Mouse (Mus musculus) telencephalon, adult 2 months (tissue): ENCODE data around the gene 1700024P04Rik.
"Not testable (repeated sequence)": the region's sequence is repeated elsewhere in the genome, so short reads cannot be mapped to it uniquely, and the experiment has no call there.

Experiments
- DNase-seq: peaks from one replicate; pipeline ENCODE4 v3.0.0-alpha.2; 2011; ENCODE audit warnings: low read depth, low spot score

1700024P04Rik gene

DNA sequence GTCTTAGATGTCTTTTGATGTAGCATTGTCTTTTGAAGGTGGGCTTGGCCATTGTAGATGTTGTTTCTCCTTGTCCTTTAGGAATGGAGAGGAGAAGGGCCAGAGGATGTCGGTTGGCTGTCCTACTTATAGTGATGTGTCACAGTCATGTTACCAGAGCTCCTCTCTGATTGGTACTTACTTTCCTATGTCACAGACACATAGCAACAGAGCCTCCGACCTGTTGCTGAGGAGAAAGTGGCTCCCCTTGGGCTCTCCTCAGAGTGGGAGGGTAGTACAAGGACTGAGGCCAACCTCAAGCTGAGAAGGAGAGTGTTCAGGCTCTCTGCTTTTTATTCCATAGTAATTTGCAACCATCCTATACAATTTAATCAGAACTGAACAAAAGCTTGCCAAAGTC is at the start of gene 1700024P04Rik:
Gene 1700024P04Rik (minus strand): TSS at position 101 of the 400 bp plus-strand sequence.
- DNase-seq: no peak

DNA sequence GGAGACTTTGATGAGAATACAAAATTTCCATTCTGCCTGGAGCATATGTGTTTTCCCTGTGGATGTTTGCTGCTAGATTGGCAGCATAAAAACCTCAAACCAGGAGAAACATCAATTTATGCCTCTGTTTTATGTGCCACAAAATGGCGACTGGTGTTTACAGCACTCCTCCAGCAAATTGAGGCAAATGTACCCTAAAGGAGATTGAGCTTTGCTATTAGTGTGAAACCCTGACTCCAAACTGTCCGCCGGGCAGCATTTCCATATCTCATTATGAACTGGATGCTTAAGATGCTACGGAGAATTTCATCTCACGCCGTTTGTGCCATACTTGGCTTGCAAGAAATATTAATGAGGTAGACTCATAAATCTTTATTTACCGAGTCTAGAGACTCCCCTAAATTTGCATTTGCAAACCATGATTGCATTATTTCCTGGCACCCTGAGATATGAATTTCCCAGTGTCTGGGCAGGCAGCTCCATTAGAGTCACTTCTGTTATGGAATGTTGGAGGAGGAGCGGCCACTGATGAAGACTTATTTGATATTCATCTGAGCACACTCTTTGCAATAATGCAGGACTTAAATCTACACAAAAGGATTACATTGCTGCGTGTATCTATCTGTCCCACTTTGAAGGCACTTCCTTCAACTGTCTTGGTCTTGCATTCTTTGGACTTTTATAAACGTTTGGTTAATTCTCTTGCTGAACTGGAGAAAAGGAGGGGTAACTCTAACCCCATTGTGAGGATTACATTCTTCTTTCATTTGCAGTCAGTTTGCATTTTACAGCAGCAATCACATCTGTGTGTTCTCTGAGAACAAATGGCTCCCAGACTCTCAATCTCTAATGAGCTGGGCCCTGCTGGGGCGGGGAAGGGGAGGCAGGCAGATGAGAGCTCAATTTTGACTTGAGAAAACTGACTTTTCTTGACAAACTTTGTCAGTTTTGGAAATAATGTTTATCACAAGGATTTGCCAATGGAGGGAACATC is 47.2 kb upstream of the 1700024P04Rik start:
- no peak for DNase-seq

DNA sequence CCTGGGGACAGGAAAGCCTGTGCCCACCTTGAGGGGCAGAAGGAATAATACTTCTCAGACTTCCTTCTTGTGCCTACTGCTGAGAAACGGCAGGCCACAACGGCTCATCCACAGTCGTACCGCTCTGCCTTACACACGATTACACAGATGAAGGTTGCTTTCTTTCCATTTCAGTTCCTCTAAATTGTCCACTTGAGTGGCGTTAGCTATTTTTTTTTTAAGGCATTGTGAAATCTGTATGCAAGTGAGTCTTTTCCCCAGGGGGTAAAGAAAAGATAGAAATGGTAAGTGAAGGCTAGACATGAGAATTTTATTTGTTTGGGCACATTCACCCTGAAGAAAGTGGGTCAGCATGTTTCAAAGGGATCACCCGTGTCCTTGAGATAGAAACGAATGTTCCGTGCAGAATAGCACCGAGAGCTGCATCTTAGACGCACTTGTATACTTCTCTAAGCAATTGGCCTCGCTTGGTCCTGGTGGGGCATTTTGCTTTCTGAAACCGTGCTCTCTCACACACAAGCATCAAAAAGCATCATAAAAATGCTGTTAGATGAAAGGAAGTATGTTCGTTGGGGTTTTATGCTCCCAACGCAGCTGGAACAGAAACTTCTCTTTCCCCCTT is 46.3 kb upstream of the 1700024P04Rik start:
- DNase-seq: no peak

DNA sequence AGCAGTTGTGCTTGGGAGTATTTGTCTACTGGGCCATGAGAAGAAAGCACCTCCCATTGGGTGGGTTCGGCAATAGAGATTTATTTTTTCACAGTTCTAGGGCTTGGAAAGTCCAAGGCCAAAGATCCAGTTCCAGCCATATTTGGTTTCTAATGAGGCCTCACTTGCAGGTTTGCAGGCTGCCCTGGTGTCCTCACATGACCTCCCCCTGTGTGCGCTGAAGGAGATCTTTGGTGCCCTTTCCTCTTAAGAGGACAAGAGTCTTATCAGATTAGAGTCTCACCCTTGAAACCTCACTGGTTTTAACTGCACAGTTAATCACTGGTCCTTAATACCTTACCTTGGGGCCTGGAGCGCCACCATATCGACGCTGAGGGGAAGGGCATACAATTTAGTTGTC is 40.9 kb upstream of the 1700024P04Rik start:
- DNase-seq: no peak

DNA sequence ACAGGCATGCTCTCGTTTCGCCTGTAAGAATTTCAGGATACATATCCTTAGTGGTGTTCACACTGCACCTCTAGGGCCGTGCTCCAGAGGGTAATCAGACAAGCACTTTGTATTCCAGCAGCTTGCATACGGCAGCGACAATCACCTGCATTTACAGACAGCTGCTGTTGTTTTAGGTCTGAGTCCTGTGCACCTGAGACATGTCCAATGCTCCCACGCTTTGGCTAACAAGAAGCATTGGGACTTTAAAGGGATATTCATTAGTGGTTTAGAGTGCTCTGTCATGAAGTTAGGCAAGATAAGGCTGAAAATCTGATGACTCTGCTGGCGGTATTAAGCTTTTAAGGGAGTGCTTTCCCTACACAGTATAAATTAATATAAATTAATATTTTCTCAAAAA is 37.7 kb upstream of the 1700024P04Rik start:
- no peak for DNase-seq

DNA sequence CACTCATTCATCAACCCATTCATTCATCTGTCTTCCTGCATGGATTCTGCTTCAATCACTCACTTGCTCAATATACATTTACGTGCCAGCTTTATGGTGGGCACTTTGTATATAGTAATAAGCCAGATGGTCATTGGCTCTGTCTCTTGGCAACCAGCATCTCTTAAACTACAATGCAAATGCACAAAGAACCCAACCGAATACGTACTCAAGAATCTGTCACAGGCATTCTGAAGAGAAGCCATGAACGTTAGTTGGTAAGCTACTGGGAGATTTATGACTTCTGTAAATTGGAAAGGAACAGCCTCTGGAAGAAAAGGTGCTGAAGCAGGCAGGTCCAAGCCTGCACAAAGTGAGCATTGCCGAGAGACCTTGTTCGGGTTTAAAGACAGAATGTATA is 36.8 kb upstream of the 1700024P04Rik start:
- DNase-seq: no peak

DNA sequence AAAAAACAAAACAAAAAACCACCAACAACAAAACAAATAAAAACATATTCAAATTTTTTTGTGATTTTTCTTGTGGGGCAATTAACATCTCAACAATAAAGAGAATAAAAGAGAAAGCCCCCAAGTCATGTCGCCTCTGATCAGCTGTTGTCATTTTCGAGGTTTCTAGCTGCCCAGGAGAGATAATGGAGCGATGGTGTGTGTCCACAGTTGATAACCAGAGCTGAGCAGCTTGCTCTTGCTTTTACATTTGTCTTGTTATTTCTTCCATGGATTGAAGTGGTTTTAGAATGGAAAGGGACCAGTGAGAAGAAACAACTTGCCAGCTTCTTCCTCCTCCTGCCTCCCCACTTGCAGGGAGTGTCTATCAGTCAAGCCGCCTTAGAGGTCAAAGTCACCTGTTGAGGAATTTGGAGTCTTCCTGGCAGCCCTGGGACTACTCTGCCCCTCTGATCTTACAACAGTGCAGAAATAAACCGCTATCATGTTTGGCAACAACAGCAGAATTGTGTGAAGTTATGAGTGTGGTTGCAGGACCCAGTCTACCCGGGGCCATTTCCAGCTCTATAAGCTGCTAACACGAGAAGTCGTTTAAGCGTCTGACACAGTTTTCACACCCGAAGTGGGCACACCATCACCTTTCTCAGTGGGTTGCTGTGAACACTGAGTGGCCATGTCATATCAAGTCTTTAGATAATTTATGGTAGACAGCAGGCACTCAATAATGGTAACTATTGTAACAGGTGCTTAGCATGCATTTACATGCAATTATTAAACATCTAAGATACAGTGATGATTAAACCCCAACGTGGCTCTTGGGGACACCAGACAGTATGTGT is 35.7 kb upstream of the 1700024P04Rik start:
- DNase-seq: no peak

DNA sequence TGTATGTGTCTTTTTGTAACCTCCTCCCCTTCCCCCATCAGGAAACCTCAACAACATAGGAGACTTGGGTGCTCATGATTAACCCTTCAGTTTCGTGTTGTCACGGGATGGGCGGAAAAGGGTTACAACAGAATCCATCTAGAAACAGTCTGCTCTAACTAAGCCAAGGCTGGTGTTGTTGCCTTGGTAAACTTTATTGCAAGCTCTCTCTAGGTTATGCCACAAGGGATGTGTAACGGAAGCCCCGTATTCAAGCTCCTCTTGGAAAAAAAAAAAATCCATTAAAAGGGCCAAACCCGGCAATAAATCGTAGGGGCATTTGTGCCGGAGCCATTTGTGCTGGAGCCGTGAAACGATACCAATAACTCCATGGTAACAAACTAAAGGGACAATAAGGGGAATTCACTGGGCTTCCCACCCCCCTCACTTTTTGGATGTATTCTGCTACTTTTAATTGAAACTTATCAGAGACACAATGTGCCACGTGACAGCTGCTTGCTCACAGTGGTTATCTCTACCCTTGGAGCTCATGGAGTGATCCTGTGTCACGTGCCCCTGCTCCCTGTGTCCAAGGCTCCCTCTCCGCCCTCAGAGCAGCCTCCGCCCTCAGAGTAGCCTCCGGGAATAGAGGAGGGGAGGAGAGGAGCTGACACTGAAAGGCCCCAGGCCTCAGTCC is 34.3 kb upstream of the 1700024P04Rik start:
- DNase-seq: no peak

DNA sequence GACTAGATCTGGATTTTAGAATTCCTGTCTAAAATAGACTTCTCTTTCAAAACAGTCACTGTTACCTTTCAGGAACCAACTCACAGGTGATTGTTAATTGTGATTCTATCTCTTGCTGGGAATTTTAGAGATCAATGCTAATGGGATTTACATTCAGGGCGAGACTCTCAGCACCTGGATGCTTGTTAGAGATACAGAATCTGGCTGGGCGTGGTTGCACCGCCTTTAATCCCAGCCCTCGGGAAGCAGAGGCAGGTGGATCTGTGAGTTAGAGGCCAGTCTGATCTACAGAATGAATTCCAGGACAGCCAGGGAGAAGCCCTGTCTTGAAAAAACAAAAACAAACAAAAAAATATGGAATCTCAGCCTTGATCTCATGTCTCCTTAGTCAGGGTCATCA is 32.3 kb upstream of the 1700024P04Rik start:
- no peak for DNase-seq

DNA sequence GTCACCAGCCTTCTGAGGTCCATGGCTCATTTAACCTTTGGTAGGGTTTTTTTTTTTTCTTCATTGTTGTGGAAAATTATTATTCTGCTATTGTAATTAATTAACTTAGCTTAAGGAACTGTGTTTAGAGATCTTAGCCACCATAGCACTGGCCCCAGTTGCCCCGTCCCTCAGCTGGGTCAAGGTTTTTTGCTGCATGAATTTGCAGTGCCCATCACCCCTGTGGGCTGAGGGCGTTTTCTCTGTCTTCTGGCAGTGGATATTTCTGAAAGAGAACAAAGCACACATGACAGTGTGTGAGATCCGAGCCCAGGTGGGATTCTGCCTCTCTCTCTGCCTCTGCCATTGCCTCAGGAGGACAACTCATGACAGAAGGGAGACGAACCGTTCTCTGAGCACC is 28.5 kb upstream of the 1700024P04Rik start:
- no peak for DNase-seq

DNA sequence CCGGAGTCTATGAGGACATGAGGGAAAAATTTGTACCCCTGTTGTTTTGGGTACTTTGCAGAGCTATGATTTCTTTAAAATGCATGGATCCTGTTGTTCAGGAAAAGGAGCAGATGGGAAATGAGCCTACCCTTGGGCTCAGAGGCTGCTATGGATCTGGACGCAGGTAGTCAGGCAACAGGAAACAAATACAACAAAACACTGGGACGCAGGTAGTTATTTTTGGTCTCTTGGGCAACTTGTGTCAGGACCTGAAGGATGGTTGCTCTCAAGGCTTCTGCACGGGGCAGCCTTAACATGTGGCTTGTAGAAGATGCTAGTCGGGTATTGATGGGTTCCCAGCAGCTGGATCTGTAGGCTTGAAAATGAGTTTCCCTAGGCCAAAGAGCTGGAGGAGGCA is 23.6 kb upstream of the 1700024P04Rik start:
- DNase-seq: no peak

DNA sequence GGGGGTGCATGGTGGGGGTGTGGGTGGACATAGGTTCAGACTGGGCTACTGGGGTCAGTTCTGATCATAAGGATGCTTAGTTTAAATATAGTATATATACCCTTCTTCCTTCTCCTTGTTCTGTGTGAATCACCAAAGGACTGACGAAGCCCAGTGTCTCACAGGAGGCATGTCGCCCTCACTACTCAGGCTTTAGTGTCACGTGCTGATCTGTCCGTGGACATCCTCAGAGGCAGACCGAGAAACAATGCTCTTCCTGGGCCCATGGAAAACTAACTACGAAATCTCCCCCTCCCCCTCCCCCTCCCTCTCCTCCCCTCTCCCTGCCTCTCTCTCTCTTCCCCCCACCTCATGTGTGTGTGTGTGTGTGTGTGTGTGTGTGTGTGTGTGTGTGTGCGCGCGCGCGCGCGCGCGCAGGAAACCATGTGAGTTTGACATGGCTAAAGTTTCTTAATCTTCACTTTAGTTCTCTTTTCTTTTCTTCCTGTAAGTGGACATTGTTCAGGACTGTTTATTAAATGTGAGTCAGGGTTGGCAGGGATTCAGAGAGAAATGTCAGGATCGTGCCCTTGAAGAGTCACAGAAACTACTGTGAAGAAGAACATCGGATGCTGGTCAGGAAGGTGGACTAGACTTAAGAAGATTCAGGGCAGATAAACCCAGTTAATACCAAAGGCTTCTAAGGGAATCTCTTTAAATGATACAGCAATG is 22.2 kb upstream of the 1700024P04Rik start:
- no peak for DNase-seq

DNA sequence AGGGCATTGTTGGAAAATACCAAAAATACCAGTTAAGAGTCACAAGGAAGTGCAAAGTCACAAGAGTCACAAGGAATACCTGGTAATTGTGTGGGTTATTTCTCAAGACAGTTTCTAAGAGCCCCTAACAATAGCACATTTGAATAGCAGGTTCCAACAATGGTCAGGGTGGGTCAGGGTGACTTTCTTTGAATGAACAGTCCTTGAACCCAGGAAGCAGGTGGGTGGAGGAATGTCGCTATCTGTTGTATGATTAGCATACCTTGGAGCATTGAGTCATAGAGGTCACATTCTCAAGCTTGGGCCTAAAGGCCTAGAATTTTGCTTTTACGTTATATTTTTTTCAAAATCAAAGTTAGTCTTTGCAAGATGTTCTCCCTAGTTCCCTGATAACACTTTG is 17.3 kb upstream of the 1700024P04Rik start:
- not testable (repeated sequence) for DNase-seq

DNA sequence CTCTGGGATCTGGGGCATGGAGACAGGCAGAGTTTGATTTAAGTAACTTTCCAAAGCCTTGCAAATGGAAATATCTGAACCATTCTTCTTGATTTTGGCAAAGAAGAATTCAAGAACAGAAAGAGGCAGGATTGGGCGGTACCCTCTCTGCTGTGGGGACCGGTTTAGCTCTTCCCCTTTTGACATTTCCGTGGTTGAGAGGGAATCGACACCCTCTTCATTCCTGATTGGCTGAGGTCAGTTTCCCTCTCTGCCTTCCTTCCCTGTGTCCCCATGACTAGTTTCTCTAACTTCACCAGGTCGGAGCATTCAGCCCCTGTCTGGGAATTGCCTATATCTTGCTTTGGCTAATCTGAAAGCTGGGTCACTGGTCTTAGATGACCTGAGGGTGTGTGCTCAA is 12.7 kb upstream of the 1700024P04Rik start:
- no peak for DNase-seq

DNA sequence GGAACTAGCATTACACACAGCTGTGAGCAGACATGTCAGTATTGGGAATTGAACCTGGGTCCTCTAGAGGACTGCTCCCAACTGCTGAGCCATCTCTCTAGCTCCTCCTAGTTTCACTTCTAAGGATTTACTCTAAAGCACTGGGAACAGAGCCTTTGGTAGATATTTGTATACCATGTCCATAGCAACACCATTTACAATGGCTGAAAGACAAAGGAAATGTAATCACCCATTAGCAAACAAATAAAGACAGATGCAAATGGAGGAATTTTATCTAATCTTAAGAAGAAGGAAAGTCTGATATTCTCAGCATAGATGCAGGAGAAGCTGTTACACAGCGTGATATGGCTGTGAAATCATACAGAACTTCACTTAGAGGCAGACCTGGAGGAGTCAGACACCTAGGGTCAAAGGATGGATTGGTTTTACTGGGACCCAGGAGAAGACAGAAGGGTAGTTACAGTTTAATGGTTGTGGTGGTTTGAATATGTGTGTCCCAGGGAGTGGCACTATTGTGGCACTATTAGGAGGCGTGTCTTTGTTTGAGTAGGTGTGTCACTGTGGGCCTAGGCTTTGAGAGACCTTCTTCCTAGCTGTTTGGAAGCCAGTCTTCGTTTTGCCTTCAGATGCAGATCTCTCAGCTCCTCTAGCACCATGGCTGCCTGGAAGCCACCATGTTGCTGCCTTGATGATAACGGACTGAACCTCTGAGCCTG is 7.1 kb downstream of the 1700024P04Rik start:
- DNase-seq: no peak

DNA sequence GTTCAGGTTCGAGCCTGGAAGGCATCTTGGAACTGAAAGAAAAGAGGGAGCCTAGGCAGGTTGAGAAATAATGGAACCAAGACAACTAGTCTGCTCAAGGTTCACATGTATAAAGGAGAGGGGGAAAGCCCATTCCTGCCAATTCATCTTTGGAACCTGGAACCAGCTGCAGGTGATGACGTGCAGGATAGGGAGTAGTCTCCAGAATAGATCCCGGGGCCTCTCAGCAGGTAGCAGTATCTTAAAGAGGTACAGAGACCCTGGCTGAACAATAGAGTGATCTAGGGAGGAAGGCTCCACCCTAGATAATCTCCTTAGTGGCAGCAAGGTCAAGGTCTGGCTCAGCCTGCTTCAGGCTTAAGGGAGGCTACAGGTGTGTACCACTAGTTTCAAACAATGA is 8.3 kb downstream of the 1700024P04Rik start:
- not testable (repeated sequence) for DNase-seq

DNA sequence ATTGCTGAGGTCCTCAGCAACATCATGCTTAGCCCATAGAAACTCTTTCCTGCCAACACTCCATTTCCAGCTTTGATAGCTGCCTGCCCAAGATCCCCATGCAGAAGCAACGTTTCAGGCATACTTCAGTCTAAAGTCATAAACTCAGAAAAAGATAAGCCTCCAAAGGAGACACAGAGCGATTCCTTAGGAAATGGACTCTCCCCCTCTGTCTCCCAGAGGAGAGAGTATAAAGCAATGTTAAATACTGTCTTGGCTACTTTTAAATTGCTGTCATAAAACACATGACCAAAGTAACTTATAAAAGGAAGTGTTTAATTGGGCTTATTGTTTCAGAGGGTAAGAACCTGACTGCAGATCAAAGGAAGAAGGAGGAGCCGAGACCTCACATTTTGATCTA is 12.3 kb downstream of the 1700024P04Rik start:
- DNase-seq: no peak

DNA sequence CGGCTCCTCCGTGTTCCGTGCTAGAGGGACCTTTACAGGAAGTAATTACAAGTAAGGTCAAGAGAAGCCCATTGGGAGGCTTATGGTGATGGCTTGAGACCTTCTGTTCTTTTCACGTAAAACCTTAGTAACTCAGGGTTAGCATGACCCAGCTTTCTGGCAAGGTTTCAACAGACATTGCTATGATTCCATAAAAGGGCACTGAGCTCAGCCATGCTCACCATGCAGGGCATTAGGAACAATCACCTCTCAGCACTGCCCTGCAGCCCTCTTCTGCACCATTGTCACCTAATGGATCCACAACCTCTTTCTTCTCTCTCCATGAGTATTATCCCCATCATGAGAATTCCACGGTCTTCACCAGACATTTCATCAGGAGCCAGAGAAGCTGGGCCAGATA is 12.7 kb downstream of the 1700024P04Rik start:
- no peak for DNase-seq

DNA sequence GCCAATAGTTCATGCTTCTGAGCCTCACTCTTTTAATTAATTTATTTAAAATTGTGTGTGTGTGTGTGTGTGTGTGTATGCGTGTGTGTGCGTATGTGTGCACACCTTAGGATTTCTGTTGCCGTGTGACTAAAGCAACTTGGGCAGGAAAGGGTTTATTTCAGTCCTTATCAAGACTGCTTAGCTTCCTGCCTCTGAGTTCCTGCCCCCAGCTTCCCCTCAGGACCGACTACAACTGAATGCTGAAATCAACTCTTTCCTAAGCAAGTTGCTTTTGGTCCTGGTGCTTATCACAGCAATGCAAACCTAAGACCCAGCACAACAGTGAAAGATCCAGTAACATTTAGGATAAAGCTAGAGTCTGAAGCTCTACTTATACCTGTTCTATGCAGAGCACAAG is 15.8 kb downstream of the 1700024P04Rik start:
- DNase-seq: no peak

DNA sequence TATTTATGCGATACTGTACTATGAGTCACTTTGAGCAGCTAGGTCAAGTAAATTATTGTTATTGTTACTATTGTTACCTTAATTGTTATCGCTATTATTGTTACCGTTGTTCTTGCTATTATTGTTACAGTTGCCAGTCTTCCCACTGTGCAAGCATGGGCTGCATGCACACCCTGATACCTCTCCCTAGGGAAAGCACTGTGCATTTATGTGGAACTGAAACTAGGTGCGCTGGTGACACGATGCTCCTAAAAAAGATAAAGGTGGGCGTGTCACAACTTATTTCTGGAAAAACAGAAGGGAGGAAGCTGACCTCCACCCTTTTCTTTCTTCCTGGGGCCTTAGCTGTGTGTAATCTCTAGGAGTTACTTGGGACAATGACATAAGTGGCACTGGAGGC is 16.4 kb downstream of the 1700024P04Rik start:
- no peak for DNase-seq
